Mouse (Mus musculus): ENCODE results near the gene Ndufaf2.

The Ndufaf2 gene

GRCm38 (mm10) chr13:108040451-108040850 lies 118.0 kb downstream of the Ndufaf2 start:
- CTCF ChIA-PET, result no interaction called here

GRCm38 (mm10) chr13:108039902-108040301 lies 118.5 kb downstream of the Ndufaf2 start:
- CTCF ChIA-PET, result no interaction called here

- CTCF ChIA-PET, result no interaction called here
Measured at GRCm38 (mm10) chr13:108039375-108039774, 119.0 kb downstream of the Ndufaf2 start.

- CTCF ChIA-PET, result no interaction called here
Measured at GRCm38 (mm10) chr13:108032789-108033188, 125.6 kb downstream of the Ndufaf2 start.

- CTCF ChIA-PET, result no interaction called here
Measured at GRCm38 (mm10) chr13:108025802-108026201, 132.6 kb downstream of the Ndufaf2 start.

GRCm38 (mm10) chr13:108017349-108017748 lies 141.1 kb downstream of the Ndufaf2 start:
- CTCF ChIA-PET, result no interaction called here

GRCm38 (mm10) chr13:108015166-108015565 lies 143.3 kb downstream of the Ndufaf2 start:
- CTCF ChIA-PET, result no interaction called here

GRCm38 (mm10) chr13:108013839-108014238 lies 144.6 kb downstream of the Ndufaf2 start:
- CTCF ChIA-PET, result no interaction called here

- CTCF ChIA-PET, result no interaction called here
Measured at GRCm38 (mm10) chr13:108013110-108013509, 145.3 kb downstream of the Ndufaf2 start.

GRCm38 (mm10) chr13:108007861-108008260 lies 150.6 kb downstream of the Ndufaf2 start:
- CTCF ChIA-PET, result no interaction called here

- CTCF ChIA-PET, result no interaction called here
Measured at GRCm38 (mm10) chr13:107996301-107996700, 162.1 kb downstream of the Ndufaf2 start.

GRCm38 (mm10) chr13:107995211-107995610 lies 163.2 kb downstream of the Ndufaf2 start:
- CTCF ChIA-PET, result no interaction called here

GRCm38 (mm10) chr13:107992573-107992972 lies 165.8 kb downstream of the Ndufaf2 start:
- CTCF ChIA-PET, result no interaction called here

- CTCF ChIA-PET, result no interaction called here
Measured at GRCm38 (mm10) chr13:107984641-107985040, 173.8 kb downstream of the Ndufaf2 start.

- CTCF ChIA-PET, result no interaction called here
Measured at GRCm38 (mm10) chr13:107984186-107984585, 174.2 kb downstream of the Ndufaf2 start.

GRCm38 (mm10) chr13:107983231-107983847 lies 175.1 kb downstream of the Ndufaf2 start:
- CTCF ChIA-PET, result no interaction called here

GRCm38 (mm10) chr13:107979461-107979860 lies 179.0 kb downstream of the Ndufaf2 start:
- CTCF ChIA-PET, result no interaction called here

GRCm38 (mm10) chr13:107976886-107977656 lies 181.4 kb downstream of the Ndufaf2 start:
- CTCF ChIA-PET, result no interaction called here

- CTCF ChIA-PET, result no interaction called here
Measured at GRCm38 (mm10) chr13:107972451-107972850, 186.0 kb downstream of the Ndufaf2 start.

- CTCF ChIA-PET, result no interaction called here
Measured at GRCm38 (mm10) chr13:107971868-107972267, 186.6 kb downstream of the Ndufaf2 start.

- CTCF ChIA-PET, result no interaction called here
Measured at GRCm38 (mm10) chr13:107970422-107971142, 187.8 kb downstream of the Ndufaf2 start.

GRCm38 (mm10) chr13:107969961-107970391 lies 188.4 kb downstream of the Ndufaf2 start:
- CTCF ChIA-PET, result no interaction called here

GRCm38 (mm10) chr13:107964616-107965015 lies 193.8 kb downstream of the Ndufaf2 start:
- CTCF ChIA-PET, result no interaction called here

All from spleen, embryonic (tissue).